In genomic region chr16:92245909-92246308, GRCm38 (mm10) we compare ENCODE assay signal across 28 mouse cellular contexts. TPM values are rescaled to one million over a fixed set of nuclear protein-coding genes. Genes with fewer than 3 reads are reported as not detected.
A peak's percentile ranks its signal among the peaks of the same experiment; 100 is the strongest.
DNase-seq lines count a peak whose midpoint lies in the region; ATAC-seq lines count a peak whose summit lies in the region.
"Had no signal": no experiment of that assay in that cellular context is flagged by ENCODE, and none has a peak within 500 bp of the region (broad histone marks: within the 10 kb centered on the region; RNA-seq: fewer than 3 reads in every experiment).

No protein-coding gene starts in this region.

- 33% methylated on average over 2 of the region's 2 CpGs for WGBS in lung, embryonic 16.5 days
- 39% methylated on average over 2 of the region's 2 CpGs for WGBS in stomach, embryonic 16.5 days
- WGBS in forebrain, embryonic 16.5 days, result 40% methylated on average over 2 of the region's 2 CpGs

- H3K9me3 ChIP-seq in lung, embryonic 16.5 days (ENCODE audit: control insufficient read depth, low read length), result no peaks in the 10 kb centered on the region
- no peaks in the 10 kb centered on the region for H3K9me3 ChIP-seq in stomach, embryonic 16.5 days (replicated peaks; ENCODE audit: control insufficient read depth, low read length)
- H3K9me3 ChIP-seq in forebrain, embryonic 16.5 days (ENCODE audit: control insufficient read depth, low read length), result no peaks in the 10 kb centered on the region
- H3K9me3 ChIP-seq: forebrain, embryonic 10.5 days; heart, embryonic 13.5 days; hindbrain, embryonic 13.5 days; liver, embryonic 13.5 days; midbrain, embryonic 10.5 days; neural tube, embryonic 15.5 days had no signal

- peaks cover 6% of the 10 kb centered on the region; the same call in 1 of the 2 replicates for H3K4me1 ChIP-seq in lung, embryonic 16.5 days (replicated peaks; ENCODE audit: control insufficient read depth, insufficient read depth, low read length)
- H3K4me1 ChIP-seq in stomach, embryonic 16.5 days (ENCODE audit: control insufficient read depth, insufficient read depth, low read length), result no peaks in the 10 kb centered on the region
- no peaks in the 10 kb centered on the region for H3K4me1 ChIP-seq in forebrain, embryonic 16.5 days (replicated peaks; ENCODE audit: control insufficient read depth, insufficient read depth, low read length)
- H3K4me1 ChIP-seq: hindbrain, embryonic 13.5 days; liver, embryonic 13.5 days; neural tube, embryonic 15.5 days had no signal

- no peak overlapping the region for H3K27ac ChIP-seq in lung, embryonic 16.5 days (ENCODE audit: low read length)
- H3K27ac ChIP-seq in stomach, embryonic 16.5 days (ENCODE audit: low read length), result no peak overlapping the region
- no peak overlapping the region for H3K27ac ChIP-seq in forebrain, embryonic 16.5 days (ENCODE audit: low read length)
- H3K27ac ChIP-seq: forebrain, embryonic 10.5 days; heart, adult 2 months; heart, embryonic 13.5 days; hindbrain, embryonic 13.5 days; layer of hippocampus, adult 2 months; liver, embryonic 13.5 days; midbrain, embryonic 10.5 days; neural tube, embryonic 15.5 days had no signal

- H3K9ac ChIP-seq in lung, embryonic 16.5 days (ENCODE audit: low read length), result no peak overlapping the region
- H3K9ac ChIP-seq in stomach, embryonic 16.5 days (ENCODE audit: low read length), result no peak overlapping the region
- H3K9ac ChIP-seq in forebrain, embryonic 16.5 days (replicated peaks; ENCODE audit: low read depth, low read length), result no peak overlapping the region
- H3K9ac ChIP-seq: forebrain, postnatal 0 days; heart, embryonic 13.5 days; hindbrain, embryonic 13.5 days; liver, embryonic 13.5 days; neural tube, embryonic 15.5 days had no signal

- DNase-seq in ES-CJ7 (ENCODE audit: low read depth, low spot score) (peak; percentile 16), ZHBTc4 (ENCODE audit: low read depth, low spot score) (peak; percentile 59)
- no peak for DNase-seq in heart, adult 18-20 months
- DNase-seq in frontal cortex, postnatal 10 days (ENCODE audit: low spot score in 2 of 2), result no peak
- DNase-seq: cerebellum, adult 11-12 months; cerebellum, postnatal 10 days; forebrain, postnatal 0 days; gastrocnemius, postnatal 25 days; heart, adult 2 months; kidney, adult 8-10 months; kidney, postnatal 25 days; layer of hippocampus, postnatal 36 days; liver, embryonic 13.5 days had no signal

- ATAC-seq in lung, embryonic 16.5 days (ENCODE audit: low read depth), result peak; percentile 77
- peak; percentile 56; the same call in 1 of the 2 replicates for ATAC-seq in stomach, embryonic 16.5 days (ENCODE audit: insufficient read depth, low FRiP score)
- ATAC-seq in forebrain, embryonic 16.5 days, result no peak
- ATAC-seq: forebrain, postnatal 0 days had no signal

- no peaks in the 10 kb centered on the region for H3K27me3 ChIP-seq in lung, embryonic 16.5 days (ENCODE audit: control insufficient read depth, insufficient read depth, low read depth, low read length)
- no peaks in the 10 kb centered on the region for H3K27me3 ChIP-seq in stomach, embryonic 16.5 days (ENCODE audit: control insufficient read depth, insufficient read depth, low read length)
- no peaks in the 10 kb centered on the region for H3K27me3 ChIP-seq in forebrain, embryonic 16.5 days (replicated peaks; ENCODE audit: control insufficient read depth, insufficient read depth, low read length)
- H3K27me3 ChIP-seq: hindbrain, embryonic 13.5 days; liver, embryonic 13.5 days; neural tube, embryonic 15.5 days had no signal

- H3K4me3 ChIP-seq in lung, embryonic 16.5 days (ENCODE audit: low read length), result no peak overlapping the region
- H3K4me3 ChIP-seq in stomach, embryonic 16.5 days (replicated peaks; ENCODE audit: low read length), result no peak overlapping the region
- no peak overlapping the region for H3K4me3 ChIP-seq in forebrain, embryonic 16.5 days (replicated peaks; ENCODE audit: low read length)
- H3K4me3 ChIP-seq: forebrain, embryonic 10.5 days; heart, adult 2 months; heart, embryonic 13.5 days; hindbrain, embryonic 13.5 days; layer of hippocampus, adult 2 months; liver, embryonic 13.5 days; midbrain, embryonic 10.5 days; neural tube, embryonic 15.5 days had no signal

- no peak overlapping the region for H3K4me2 ChIP-seq in lung, embryonic 16.5 days (ENCODE audit: low read depth, low read length)
- H3K4me2 ChIP-seq in stomach, embryonic 16.5 days (ENCODE audit: low read depth, low read length), result no peak overlapping the region
- H3K4me2 ChIP-seq in forebrain, embryonic 16.5 days (ENCODE audit: low read length), result no peak overlapping the region
- H3K4me2 ChIP-seq: heart, embryonic 13.5 days; hindbrain, embryonic 13.5 days; liver, embryonic 13.5 days; neural tube, embryonic 15.5 days had no signal

- no peaks in the 10 kb centered on the region for H3K36me3 ChIP-seq in lung, embryonic 16.5 days (ENCODE audit: control insufficient read depth, insufficient read depth, low read length)
- H3K36me3 ChIP-seq in stomach, embryonic 16.5 days (ENCODE audit: control insufficient read depth, insufficient read depth, low read length), result no peaks in the 10 kb centered on the region
- H3K36me3 ChIP-seq in forebrain, embryonic 16.5 days (ENCODE audit: control insufficient read depth, insufficient read depth), result no peaks in the 10 kb centered on the region
- H3K36me3 ChIP-seq: forebrain, embryonic 10.5 days; heart, embryonic 13.5 days; hindbrain, embryonic 13.5 days; liver, embryonic 13.5 days; midbrain, embryonic 10.5 days; neural tube, embryonic 15.5 days had no signal

RNA-seq across cellular contexts. Expression of gene Kcne2, which starts 46.3 kb away (rescaled TPM):
- polyA plus RNA-seq in lung, embryonic 16.5 days (2015; fragmentation: Nextera tagmentation; extraction: Ambion mirVana), result 1.3 and 1.4 TPM in 2 replicates
- 5.1 and 6.0 TPM in 2 replicates for polyA plus RNA-seq in stomach, embryonic 16.5 days (2015; fragmentation: Nextera tagmentation; extraction: Ambion mirVana)
- 9.1 and 12.3 TPM in 2 replicates for polyA plus RNA-seq in forebrain, embryonic 16.5 days (2015; fragmentation: Nextera tagmentation; extraction: Ambion mirVana)
- total RNA-seq in heart, adult 18-20 months (2021), result not detected
- total RNA-seq: adrenal gland, adult 18-20 months; gastrocnemius, postnatal 25 days; heart, adult 2 months; heart, postnatal 25 days had no signal
- polyA plus RNA-seq: C2C12; embryonic facial prominence, embryonic 11.5 days; heart, adult 2 months; small intestine, adult 2 months; urinary bladder, adult 2 months had no signal

RNA-seq across cellular contexts. Expression of gene Smim11, which starts 55.2 kb away (rescaled TPM):
- polyA plus RNA-seq in lung, embryonic 16.5 days (2015; fragmentation: Nextera tagmentation; extraction: Ambion mirVana), result 132 and 142 TPM in 2 replicates
- 120 and 153 TPM in 2 replicates for polyA plus RNA-seq in stomach, embryonic 16.5 days (2015; fragmentation: Nextera tagmentation; extraction: Ambion mirVana)
- 83.0 and 89.0 TPM in 2 replicates for polyA plus RNA-seq in forebrain, embryonic 16.5 days (2015; fragmentation: Nextera tagmentation; extraction: Ambion mirVana)
- total RNA-seq in heart, adult 18-20 months (2021), result 10 to 100 TPM; 80.8 to 88.3 TPM

Comparison
In these comparisons a context has a peak if more than half of its experiments do, and no peak if none do; other contexts are left out.
1. DNase-seq: peak in ES-CJ7 (single experiment) and ZHBTc4 (single experiment); none in heart, adult 18-20 months (0 of 2) and frontal cortex, postnatal 10 days (0 of 2).